Mouse (Mus musculus) liver (tissue): Measurements from ENCODE around the gene Tenm3.

ENCODE experiments used
- DNase-seq: peaks from one replicate; pipeline ENCODE4 v3.0.0-alpha.2; 2020; ENCODE audit warnings: mixed read lengths

The Tenm3 gene

DNA sequence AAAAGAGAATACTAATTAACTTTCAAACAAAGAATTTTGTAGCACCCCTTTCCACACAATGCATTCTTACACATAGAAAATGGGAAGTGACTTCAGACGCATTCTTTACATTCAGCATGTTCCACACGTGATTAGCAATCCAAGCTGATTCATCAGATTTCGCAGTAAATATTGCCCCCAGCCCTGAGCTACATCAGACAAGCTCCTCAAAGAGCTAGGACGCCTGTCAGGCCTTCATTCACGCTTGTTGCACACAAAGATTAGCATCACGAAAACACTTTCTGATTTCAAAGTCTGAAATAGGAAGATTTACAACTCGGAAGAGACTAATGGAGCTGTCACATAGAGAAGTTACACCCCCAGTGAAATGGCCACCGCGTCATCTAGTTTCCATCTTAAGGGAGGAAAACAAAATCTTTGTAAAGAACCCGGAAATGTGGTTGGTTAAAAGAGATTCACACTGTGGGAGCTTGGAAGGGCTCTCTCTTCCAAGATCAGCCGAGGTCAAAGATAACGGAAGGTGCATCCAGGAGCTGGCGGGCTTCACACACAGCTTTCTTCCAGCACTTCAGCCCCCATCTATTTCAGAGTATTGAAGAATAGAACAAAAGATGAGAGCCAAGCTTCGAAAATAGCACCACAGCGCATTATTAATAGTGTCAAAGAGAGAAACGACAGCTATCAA is 406.1 kb downstream of the Tenm3 start:
- no peak for DNase-seq

DNA sequence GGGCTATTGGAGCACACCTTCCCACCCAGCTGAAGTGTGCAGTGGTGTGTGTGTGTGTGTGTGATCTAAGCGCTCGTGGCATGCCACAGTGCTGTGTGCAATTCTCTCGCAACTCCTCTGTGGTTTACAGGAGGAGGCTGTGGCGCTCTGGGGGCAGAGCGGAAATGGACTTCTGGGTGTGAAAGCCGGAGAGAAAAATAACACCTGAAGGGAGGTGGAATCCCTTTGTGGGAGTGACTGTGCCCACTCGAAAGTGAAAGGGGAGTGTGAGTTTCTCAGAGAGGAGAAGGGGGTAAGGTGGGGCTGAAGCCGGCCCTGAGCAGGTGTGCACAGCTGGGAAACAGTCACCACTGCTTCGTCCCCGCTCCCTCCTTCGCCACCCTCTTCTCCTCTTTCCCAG is 418.6 kb downstream of the Tenm3 start:
- DNase-seq = no peak

DNA sequence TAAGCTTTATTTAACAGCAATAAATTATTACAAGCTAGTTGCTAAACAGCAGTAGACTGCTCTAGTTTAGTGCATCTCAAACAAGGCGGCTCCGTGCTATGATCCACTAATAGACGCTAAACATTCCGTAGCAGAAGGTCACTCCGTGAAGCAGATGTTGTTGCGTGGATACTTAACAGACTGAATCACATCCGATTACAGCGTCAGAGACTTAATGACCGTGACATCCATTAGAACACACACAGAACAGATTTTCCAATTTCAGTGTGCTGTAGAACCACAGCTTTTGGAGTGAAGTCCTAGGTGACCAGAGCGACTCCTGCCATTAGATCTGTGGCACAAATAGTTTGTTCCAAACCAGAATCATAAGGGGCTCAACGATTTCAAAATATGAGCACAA is 426.0 kb downstream of the Tenm3 start:
- no peak for DNase-seq

DNA sequence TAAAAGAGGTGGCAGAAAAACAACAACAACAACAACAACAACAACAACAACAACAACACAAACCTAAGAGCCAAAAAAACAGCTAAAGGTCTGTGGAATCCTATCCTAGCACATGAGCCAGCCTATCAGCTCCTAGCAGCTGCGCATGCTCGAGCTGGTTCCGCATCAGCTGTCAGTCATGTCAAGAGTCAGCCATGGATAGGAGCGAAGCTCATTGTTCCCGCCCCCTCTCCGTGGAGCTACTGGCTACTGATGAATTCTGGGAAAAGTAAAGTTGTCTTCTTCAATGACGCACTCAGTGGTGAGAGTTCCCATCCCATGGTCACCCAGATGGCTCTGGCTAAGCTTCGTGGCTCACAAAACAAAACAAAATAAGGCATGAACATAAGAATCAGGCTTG is 432.8 kb downstream of the Tenm3 start:
- no peak for DNase-seq

DNA sequence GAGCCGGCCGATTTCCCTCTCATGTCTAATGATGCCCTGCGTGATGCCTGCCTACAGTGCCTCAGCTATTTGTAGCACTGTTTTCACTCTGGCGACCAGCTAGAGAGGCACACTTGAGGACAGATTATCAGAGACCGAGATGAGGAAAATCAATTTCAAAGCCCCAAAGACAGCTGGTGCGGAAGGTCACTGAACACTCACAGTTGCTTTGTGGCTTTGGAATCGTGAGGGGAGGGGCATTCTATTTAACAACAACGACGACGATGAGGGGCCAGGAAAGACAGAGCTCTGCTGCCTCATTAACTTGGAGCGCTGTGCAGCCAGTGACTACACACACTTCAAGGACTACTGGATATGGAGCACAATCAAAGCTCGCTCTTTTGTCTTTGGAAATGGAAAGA is 443.2 kb downstream of the Tenm3 start:
- no peak for DNase-seq

DNA sequence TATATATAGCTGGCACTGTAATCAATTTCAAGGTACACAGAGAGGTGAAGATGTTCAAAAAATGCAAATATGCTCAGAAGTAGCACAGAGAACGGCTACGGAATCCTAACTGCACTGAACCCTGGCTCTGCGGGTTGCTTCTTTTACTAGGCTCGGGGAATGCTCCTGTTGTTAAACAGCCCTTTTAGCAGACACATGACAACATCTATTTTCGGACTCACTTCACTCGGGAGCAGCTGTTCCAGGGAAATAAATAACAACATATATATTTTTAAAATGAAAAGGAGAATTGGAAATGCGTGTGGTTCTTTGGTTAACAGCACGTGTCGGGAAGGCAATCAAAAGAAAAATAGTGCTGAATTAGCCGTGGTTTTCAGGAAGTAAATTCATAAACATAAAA is 457.9 kb downstream of the Tenm3 start:
- no peak for DNase-seq

DNA sequence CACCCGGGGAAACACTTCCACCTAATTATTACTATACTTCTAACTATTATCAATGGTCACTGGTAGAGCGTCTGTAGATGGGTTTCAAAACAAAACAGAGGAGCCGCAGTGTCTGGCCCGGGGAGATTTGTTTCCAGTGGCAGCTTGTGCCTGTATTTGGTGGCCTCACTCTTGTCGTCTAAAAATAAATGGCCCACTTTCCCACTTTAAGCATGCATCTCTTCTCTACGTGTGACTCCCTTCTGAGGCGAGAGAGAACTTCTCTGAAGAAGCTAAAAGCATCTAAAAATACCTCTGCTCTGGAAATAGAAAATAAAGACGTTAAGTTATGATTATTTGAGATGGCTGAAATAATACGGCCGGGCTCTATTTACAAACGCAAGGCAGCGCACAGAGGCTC is 463.7 kb downstream of the Tenm3 start:
- DNase-seq = no peak

DNA sequence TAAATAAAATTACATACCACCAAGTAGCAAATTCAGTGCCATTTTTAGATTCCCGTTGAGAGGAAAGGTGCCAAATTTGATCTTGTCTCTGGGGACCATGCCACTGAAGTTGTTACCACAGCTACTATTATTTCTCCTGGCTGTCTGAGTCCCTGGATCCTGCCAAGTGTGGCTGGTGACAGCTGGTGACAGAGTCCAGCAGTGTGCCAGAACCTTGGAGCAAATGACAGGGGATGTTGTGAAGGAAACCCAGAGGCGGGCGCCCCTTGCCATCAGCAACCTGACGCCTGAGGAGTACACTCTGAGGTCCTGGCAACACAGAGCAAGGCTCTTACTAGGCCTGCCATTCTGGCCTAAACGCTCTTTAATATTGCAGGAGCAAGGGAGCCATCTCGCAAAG is 467.0 kb downstream of the Tenm3 start:
- no peak for DNase-seq

DNA sequence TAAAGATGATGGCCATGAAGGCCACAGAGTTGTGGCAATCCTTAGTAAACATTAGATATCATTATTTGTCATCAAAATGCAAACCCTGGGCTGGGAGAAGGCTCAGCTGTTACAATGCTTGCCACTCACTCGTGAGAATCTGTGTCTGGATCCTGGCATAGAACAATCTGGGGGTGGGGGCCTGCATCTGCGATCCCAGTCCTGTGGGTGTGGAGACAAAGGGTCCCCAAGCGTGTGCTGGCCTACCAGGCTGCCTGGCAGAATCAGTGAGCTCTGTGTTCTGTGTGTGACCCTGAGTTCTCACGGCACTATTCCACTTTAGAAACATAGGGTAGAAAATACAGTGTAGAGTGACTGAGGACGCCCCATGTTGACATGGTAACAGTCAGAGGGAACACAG is 468.6 kb downstream of the Tenm3 start:
- no peak for DNase-seq

DNA sequence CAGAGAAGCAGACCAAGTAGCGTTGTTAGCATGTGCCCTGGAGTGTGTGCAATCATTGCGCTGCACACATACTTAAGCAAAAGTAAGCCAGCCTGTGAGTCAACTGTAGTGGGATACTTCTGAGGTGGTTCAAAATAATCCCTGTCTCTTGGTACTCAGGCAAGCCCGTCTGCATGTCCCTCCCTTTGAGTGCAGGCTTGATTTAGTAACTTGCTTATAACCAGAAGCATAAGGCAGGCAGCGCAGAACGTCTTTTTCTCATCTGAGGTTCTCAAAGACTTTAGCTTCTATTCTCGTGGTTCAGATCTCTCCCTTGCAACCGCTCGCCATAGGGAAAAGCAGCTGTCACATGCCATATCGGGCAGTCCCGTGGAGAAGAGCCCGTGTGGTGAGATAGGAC is 470.3 kb downstream of the Tenm3 start:
- DNase-seq = no peak

DNA sequence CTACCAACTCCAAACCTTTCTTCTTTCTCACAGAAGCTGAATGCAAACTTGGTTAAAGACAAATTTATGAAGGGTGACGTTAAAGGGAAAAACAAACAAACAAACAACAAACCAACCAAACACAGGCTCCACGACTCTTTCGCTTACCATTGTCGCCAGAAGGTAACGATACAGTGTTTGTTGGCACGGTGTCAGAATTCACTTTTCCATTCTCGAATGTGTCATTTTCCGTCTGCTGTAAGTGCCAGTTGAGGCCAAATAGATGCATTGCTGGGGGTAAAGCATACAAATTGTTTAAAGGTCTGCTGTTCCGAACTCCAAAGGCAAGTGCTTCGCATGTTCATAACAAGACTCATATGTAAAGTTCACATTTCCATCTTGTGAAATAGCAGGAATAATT is 476.6 kb downstream of the Tenm3 start:
- DNase-seq = no peak

DNA sequence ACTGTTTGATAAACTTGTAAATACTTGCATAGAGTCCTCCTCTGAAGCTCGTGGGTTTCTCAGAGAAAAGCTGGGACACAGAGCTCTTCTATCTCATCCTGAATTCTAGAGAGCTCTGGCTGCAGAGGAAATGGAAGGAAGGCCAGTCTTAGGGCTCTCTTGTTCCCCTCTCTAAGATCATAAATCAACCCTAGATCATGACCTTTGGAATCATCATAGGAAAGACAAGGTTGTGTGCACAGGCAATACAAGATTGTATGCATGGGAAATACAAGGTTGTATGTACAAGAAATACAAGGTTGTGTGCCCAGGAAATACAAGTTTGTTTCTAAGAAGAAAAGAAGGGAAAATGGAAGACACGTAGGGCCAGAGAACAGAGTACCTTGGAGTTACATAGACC is 486.9 kb downstream of the Tenm3 start:
- no peak for DNase-seq

DNA sequence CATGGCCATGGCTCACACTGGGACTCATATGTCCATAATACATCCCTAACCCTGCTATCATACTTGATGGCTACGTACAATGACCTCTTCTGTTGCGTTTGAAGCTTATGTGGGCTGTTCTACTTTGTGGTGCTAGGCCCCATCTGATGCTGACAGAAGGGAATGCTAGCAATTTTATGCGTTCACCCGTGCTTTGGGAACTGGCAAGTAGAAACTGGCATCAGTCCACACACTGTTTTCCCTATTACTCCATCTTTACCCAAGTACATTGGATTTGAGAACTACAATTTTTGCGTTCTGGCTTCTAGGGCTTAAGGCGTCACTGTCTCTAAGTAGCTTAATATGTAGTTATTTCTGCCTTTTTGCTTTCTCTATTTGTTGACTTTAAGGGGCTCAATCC is 490.3 kb downstream of the Tenm3 start:
- DNase-seq = no peak

DNA sequence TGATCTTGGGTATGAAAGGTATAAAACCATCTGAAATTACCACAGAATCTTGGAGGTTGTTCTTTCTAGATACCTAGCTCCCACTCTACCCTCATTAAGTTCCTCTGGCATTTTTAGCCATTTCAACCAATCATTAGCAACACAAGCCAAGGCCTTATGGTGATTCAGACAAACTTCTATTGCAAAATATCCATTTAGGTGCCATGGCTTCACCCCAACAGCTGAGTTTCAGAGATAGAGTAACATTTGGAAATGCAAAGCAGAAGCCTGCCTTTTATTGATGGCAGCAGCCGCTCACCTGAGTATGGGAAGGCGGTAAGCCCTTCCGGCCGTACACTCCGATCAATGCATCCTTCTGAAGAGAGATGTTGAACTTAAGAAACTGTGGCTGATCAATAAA is 494.9 kb downstream of the Tenm3 start:
- DNase-seq = no peak

DNA sequence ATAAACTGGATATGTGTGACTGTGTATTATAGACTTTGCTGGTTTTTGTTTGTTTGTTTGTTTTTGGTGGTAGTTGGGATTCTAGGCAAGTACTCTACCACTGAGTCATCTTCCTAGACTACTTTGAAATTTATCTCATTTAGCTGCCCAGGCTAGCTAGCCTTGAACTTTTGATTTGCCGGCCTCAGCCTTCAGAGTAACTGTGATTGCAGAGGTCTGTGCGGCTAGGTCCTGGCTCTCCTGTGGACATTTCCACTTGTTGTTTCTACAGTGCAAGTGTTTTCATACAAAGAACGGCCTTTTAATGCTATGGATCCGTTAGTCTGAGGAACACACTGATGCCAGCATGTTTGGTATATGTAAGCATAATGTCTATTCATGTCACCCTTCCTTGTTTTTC is 495.4 kb downstream of the Tenm3 start:
- no peak for DNase-seq

DNA sequence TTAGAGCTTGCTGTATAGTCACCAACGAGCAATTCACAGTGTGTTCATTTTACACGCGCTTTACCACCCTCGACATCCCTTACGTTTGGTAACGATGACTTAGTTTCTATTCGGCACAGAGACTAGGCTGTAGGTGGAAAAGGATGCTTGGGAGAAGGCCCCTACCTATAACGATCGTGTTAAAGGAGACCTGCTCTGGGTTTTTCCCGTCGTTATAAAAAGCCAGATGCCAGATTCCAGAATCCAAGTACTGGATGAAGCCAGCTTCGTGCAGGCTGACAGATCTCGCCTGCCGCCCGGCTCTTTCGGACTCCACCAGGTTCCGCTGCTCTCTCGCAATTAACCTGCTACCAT is 500.7 kb downstream of the Tenm3 start:
- no peak for DNase-seq

DNA sequence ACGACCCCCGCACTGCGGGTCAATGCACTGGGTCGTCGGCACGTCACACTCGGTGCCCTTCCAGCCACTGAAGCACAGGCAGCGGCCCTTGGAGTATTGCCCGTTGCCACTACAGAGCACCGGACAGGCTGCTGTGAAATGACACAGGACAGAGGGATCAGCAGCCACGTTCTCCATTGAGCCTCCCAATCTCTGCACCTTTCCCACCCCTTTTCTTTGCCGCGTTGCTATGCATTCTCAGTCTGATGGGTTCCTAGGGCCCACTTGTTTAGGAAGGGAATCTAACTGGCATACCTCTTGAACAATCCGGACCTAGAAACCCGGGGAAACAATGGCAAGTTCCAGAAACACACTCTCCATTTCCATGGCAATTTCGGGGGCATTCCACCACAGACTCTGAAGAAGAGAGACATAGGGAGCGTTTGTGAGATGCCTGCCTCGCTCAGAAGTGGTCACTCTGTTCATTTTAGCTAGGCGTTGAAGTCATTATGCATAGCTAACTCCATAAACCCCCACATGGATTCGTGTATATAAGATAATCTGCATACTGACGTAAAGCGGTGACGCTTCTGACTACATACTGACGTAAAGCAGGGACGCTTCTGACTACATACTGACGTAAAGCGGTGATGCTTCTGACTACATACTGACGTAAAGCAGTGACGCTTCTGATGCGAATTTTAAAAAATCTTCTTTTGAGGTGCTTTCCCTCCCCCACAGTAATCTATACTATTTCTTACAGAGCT is 501.3 kb downstream of the Tenm3 start:
- no peak for DNase-seq

DNA sequence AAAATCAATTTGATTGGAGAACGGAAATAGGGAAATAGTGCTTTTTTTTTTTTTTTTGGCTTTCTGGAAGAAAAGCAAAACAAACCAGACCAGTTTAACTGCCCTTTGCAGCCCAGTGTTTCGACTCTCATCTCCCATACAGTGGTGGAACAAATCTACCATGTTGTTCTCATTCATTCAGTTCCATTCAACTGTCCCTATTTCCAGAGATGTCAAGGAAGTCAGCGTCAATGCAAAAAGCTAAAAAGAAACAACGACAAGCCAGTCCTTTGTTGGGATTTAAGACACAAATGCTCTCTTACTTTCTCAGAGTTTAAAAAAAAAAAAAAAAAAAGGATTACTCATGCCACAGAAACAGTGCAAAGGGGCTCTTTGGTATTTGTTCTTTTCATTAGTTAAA is 502.1 kb downstream of the Tenm3 start:
- DNase-seq = no peak

DNA sequence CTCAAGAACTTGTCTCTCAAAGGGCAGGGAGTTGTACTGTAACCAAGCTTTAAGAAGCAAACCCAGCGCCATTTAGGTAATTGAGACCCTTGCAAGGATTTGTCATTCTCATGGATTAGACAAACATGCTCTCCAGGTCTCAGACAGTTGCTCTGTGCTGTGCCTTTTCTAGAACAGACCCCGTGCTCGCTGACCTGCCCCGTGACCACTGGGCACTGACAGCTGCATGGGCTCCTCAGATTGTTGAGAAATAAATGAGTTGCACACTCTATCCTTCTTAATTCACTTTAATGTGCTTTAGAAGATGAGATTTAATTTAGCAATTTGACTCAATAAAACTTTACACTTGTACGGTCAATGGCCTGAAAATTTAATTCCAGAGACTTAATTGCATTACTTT is 502.5 kb downstream of the Tenm3 start:
- no peak for DNase-seq

DNA sequence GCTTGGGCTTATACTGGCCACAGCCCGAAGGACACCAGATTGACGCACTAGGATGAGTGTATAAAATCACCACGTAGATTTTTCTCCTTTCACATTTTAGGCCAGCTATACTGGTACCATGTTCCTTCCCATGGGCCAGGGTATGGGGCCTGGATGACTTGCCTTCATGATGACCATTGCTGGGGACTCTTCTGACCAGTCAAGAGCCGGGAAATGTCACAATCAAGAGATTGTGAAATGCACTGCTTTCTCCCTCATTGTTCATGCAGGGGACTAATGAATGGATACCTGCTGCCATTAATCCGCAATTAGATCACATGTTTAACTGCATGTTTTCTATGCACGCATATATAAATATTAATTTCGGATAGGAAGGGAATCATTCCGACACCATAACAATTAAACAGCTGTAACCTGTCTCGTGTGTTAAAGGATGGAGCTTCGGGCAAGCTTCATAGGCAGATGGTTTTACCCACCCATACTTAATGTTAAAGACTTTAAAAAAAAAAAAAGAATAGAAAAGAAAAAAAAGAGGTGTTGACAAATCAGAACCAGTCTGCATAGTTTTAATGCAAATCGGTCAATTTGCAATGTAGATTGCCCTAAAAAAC is 521.0 kb downstream of the Tenm3 start:
- DNase-seq = no peak

DNA sequence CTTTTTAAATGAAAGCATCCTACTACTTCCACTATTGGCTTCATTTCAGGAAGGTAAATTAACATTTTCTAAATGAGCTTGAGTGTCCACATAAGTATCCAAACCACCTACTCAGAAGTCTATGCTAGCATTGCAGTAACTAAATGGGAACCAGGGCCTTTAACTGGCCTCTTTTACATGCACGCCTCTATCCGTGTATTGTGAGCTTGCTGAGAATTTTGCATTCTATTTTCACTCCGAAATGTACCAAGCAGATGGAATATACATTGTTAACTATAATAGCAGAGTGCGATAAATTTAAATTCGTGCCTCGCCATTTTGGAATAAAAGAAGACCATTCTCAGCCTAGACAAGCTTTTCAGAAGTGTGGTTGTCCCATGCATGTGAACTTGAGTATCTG is 521.5 kb downstream of the Tenm3 start:
- no peak for DNase-seq

DNA sequence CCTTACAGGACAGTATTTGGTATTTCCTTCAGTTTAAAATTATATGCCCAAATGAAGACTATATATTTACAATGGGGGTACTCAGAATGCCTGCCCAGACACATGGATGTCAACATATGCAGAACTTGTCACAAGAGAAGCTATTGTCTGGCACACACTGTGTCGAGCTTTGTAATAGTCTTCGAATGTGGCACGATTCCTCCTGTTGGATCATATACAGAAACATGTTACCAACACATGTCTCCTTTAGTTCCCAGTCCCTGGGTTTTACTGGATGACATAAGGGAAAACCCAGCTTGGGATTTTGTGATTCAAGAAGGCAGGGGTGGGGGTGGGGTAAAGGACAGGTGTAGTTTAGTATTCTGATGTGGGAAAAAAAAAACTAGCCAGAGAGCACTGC is 524.1 kb downstream of the Tenm3 start:
- DNase-seq = no peak

DNA sequence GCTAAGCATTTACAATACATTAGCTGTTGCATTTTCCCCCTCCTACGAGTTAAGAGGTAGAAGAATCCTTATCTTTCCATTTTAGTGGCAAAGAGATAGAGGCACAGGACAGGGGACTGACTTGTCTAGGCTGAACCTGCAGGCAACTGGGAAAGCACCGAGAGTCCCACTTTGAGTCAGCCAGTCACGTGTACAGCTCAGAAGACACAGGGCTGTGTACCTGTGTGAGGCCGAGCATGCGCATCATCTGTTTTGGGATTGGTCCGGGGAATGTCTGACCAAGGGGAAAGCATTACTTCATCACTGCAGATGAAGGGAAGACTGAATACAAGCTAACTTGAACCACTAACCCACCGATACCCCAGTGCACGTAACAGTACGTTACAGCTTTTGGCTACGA is 526.3 kb downstream of the Tenm3 start:
- no peak for DNase-seq

DNA sequence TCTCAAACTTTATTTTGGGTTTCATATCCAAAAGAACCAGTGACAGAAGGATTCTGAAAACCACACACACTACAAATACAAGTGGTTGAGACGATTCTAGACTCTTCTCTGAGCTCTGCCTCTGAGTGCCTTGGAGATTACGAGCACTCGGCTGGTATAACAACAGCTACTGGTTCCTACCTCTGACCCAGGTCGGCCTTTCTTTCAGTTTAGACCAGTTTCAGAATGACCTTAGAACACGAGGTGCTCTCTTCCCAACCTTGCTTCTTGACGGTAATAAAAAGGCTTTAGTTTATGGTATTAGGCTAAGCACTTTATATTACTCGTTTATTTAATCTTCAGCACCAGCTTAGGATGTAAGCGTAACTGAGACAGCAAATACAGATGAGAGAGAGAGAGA is 528.1 kb downstream of the Tenm3 start:
- DNase-seq = no peak

DNA sequence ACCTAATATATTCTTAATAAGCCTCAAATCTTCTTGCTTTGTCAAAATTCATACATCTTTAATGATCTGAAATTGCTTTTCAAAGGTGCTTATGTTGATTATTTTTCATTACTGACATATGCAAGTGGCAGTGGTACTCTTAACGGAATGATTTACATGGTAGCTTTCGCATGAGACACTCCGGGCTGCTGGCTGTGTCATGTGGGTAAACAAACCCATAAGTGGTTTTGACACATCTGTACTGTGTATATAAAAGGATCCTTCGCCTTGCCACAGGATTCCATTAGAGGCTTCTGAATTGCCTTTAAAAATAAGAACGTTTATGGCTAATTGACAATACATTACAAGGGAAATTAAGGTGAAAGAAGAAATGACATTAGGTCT is 529.8 kb downstream of the Tenm3 start:
- no peak for DNase-seq
